Mouse (Mus musculus) neural tube, embryonic 10.5 days (tissue): ENCODE measurements around the gene Igfbp2.

ENCODE experiments used
- DNase-seq: peaks from one replicate; pipeline ENCODE4 v3.0.0-alpha.2; 2017; ENCODE audit warnings: low spot score; ENCODE audit errors: extremely low spot score

Igfbp2 gene

GRCm38 (mm10) chr1:72871337-72871696 lies 47.0 kb downstream of the Igfbp2 start:
- DNase-seq, result no peak

- peak; percentile 57 for DNase-seq
Observed at GRCm38 (mm10) chr1:72871697-72872411, 47.6 kb downstream of the Igfbp2 start.

GRCm38 (mm10) chr1:72872521-72872920 lies 48.2 kb downstream of the Igfbp2 start:
- DNase-seq, result peak; percentile 83

GRCm38 (mm10) chr1:72873078-72873477 lies 48.8 kb downstream of the Igfbp2 start:
- DNase-seq, result peak; percentile 48

GRCm38 (mm10) chr1:72873511-72874286 lies 49.4 kb downstream of the Igfbp2 start:
- DNase-seq, result peak; percentile 80

- DNase-seq, result peak; percentile 63
Observed at GRCm38 (mm10) chr1:72874287-72875211, 50.2 kb downstream of the Igfbp2 start, which contains the start of gene Igfbp5. Gene Igfbp5, minus strand, starts transcription at chr1:72874884.

- DNase-seq, result no peak
Observed at GRCm38 (mm10) chr1:72875708-72876107, 51.4 kb downstream of the Igfbp2 start.

- DNase-seq, result no peak
Observed at GRCm38 (mm10) chr1:72876111-72876510, 51.8 kb downstream of the Igfbp2 start.

GRCm38 (mm10) chr1:72877892-72878291 lies 53.6 kb downstream of the Igfbp2 start:
- peak; percentile 52 for DNase-seq

GRCm38 (mm10) chr1:72878473-72879318 lies 54.4 kb downstream of the Igfbp2 start:
- DNase-seq, result no peak

GRCm38 (mm10) chr1:72879319-72879634 lies 55.0 kb downstream of the Igfbp2 start:
- no peak for DNase-seq

- no peak for DNase-seq
Observed at GRCm38 (mm10) chr1:72885111-72885818, 61.0 kb downstream of the Igfbp2 start.

GRCm38 (mm10) chr1:72885819-72886169 lies 61.5 kb downstream of the Igfbp2 start:
- no peak for DNase-seq

- DNase-seq, result no peak
Observed at GRCm38 (mm10) chr1:72887910-72888309, 63.6 kb downstream of the Igfbp2 start.

GRCm38 (mm10) chr1:72895821-72896220 lies 71.5 kb downstream of the Igfbp2 start:
- DNase-seq, result no peak
